Mouse (Mus musculus) brain, embryonic 14.5 days (tissue): Measurements from ENCODE around the gene Zfp574. TPM values are rescaled to one million over a fixed set of nuclear protein-coding genes. Genes with fewer than 3 reads are reported as not detected.

Experiments
- DNase-seq: peaks from one replicate; pipeline ENCODE4 v3.0.0-alpha.2; 2011; ENCODE audit warnings: low read depth
- CTCF ChIP-seq: fragments of 200-500 bp; IDR thresholded peaks from 2 replicates; pipeline ENCODE4 v1.5.1; 2012; ENCODE audit warnings: inconsistent platforms, mild to moderate bottlenecking, moderate library complexity, borderline replicate concordance; ENCODE audit not compliant: insufficient read depth, insufficient read length; ENCODE audit errors: extremely low read depth
- POLR2A ChIP-seq: fragments of 200-500 bp; IDR thresholded peaks from 2 replicates; pipeline ENCODE4 v1.6.1; 2012; ENCODE audit warnings: mild to moderate bottlenecking, inconsistent platforms, borderline replicate concordance; ENCODE audit not compliant: poor library complexity, insufficient read depth, insufficient read length, severe bottlenecking; ENCODE audit errors: extremely low read depth
- polyA plus RNA-seq: library from polyadenylated mRNA; depleted of rRNA; stranded (reverse); fragments of >200 nt; gene quantifications from 2 replicates; pipeline ENCODE4 v1.2.3, GENCODE M21; 2012; rRNA removed

The Zfp574 gene
- polyA plus RNA-seq, 1 experiment = 46.2 TPM

DNA sequence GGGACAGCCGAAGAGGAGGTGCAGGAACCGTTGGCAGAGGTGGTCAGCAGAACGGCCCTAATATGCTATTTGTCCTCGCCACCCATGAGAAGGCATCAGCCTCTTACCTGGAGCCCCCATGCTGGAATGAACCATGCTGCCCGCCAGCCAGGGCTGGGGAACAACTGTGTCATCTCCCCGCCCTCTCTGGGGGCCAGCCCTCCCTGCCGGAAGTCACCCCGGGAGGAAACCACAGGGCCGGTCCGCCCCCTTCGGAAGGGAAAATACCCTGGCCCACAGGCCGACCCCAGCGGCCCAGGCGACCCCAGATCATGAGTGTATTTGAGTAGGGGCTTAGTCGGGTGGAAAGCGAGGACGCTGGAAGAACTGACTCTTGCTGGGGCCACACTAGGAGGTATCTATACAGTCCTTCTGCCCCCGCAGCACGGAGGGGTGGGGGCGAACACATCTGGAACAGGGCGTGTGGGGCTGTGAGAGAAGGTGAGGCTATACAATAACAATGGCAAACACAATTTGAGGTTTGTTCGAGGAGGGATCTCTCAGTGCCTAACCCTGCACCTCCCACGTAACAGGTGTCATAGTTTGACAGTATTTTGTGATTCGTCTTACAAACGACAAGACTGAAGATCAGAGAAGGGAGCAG, 60.1 kb downstream of the Zfp574 start:
- no peak for DNase-seq
- TF ChIP-seq POLR2A (no peak), CTCF (no peak)

Other genes starting within 250 kb of the Zfp574 start
- 42.6 and 58.0 TPM in 2 replicates for gene Gm9844, start 210.4 kb upstream of the Zfp574 start, polyA plus RNA-seq
- 0.08 TPM in 1 of 2 replicates, not detected in the other for gene Lypd4, start 202.6 kb upstream of the Zfp574 start, polyA plus RNA-seq
- 0.08 and 0.11 TPM in 2 replicates for gene Dmrtc2, start 202.5 kb upstream of the Zfp574 start, polyA plus RNA-seq
- 624 and 715 TPM in 2 replicates for gene Rps19, start 188.2 kb upstream of the Zfp574 start, polyA plus RNA-seq
- 0.31 and 0.67 TPM in 2 replicates for gene Cd79a, start 175.2 kb upstream of the Zfp574 start, polyA plus RNA-seq
- 196 and 264 TPM in 2 replicates for gene Arhgef1, start 169.7 kb upstream of the Zfp574 start, polyA plus RNA-seq
- gene Gm4881, start 128.1 kb upstream of the Zfp574 start, polyA plus RNA-seq = 5.9 and 11.2 TPM in 2 replicates
- 244 and 306 TPM in 2 replicates for gene Rabac1, start 99.8 kb upstream of the Zfp574 start, polyA plus RNA-seq
- gene Atp1a3, start 66.6 kb upstream of the Zfp574 start, polyA plus RNA-seq = 160 and 331 TPM in 2 replicates
- 155 and 186 TPM in 2 replicates for gene Grik5, start 221 bp upstream of the Zfp574 start, polyA plus RNA-seq
- 44.6 and 57.5 TPM in 2 replicates for gene Pou2f2, start 107.2 kb downstream of the Zfp574 start, polyA plus RNA-seq
- 19.1 and 19.7 TPM in 2 replicates for gene Dedd2, start 148.0 kb downstream of the Zfp574 start, polyA plus RNA-seq
- 9.0 and 10.0 TPM in 2 replicates for gene Zfp526, start 148.9 kb downstream of the Zfp574 start, polyA plus RNA-seq
- gene Gsk3a, start 165.3 kb downstream of the Zfp574 start, polyA plus RNA-seq = 224 and 265 TPM in 2 replicates
- gene Erf, start 178.2 kb downstream of the Zfp574 start, polyA plus RNA-seq = 20.2 and 28.4 TPM in 2 replicates
- 107 and 149 TPM in 2 replicates for gene Cic, start 195.1 kb downstream of the Zfp574 start, polyA plus RNA-seq
- gene Pafah1b3, start 225.4 kb downstream of the Zfp574 start, polyA plus RNA-seq = 640 and 871 TPM in 2 replicates
- gene Prr19, start 228.8 kb downstream of the Zfp574 start, polyA plus RNA-seq = 2.8 and 2.9 TPM in 2 replicates
- 163 and 167 TPM in 2 replicates for gene Tmem145, start 233.5 kb downstream of the Zfp574 start, polyA plus RNA-seq
- gene Megf8, start 244.6 kb downstream of the Zfp574 start, polyA plus RNA-seq = 53.0 and 60.7 TPM in 2 replicates